Mouse (Mus musculus): ENCODE measurements at regions not wholly inside any gene's neighbourhood (a gene's known extent, or its start where the extent isn't known, plus 50 kb on each side); places are given as distances from the start of the nearest gene placed in this dataset.

DNA sequence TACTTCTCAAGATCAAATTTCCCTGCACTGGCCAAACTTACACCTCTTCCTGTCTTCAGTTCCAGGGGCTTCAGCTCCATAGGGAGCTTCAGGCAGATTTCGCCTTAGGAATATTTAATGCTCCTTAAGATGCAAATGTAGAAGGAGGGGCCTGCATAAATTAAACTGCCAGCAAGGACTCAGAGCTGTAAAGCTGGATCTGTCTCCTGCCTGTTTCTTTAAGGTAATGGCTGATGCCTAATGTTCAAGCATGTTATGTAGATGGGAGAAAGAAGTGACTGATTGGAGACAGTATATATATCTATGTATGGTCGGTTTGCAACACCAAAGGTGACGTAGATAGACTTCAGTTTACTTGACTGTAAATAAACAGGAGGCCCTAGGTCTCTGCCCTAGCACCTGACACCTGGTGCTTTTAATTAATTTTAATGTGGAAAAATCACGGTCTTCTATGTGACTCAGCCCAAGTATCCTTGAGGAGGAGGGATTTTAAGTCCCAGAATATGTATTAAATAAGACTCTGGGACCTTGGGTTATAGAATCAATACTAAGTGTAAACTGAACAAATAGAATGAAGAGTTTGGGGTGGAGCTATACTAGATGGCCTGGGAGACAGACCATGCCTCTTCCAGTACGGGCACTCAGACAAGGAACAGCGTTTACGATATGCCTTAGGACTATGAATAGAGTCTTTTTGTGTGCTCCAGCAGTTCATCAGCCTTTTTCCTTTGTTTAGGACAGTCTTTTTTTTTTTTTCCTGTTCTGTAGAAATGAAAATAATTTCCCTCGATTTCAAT lies 651.7 kb upstream of the Lmcd1 start:
- Histone ChIP-seq H3K36me3 (ENCODE audit: control insufficient read depth, insufficient read depth, low read length) (no peaks in the 10 kb centered on the region), H3K4me3 (ENCODE audit: low read depth, low read length) (no peak overlapping the region), H3K9me3 (ENCODE audit: control insufficient read depth, low read length) (no peaks in the 10 kb centered on the region), H3K4me1 (ENCODE audit: control insufficient read depth, insufficient read depth, low read length) (no peaks in the 10 kb centered on the region), H3K9ac (replicated peaks; ENCODE audit: low read depth, low read length) (no peak overlapping the region), H3K27ac (ENCODE audit: low read depth, low read length) (no peak overlapping the region), H3K27me3 (ENCODE audit: control insufficient read depth, insufficient read depth, low read length) (no peaks in the 10 kb centered on the region), H3K4me2 (ENCODE audit: low read depth, low read length) (no peak overlapping the region)
- 41% methylated on average over 8 of the region's 8 CpGs for WGBS
- ATAC-seq (ENCODE audit: low read depth), result no peak

DNA sequence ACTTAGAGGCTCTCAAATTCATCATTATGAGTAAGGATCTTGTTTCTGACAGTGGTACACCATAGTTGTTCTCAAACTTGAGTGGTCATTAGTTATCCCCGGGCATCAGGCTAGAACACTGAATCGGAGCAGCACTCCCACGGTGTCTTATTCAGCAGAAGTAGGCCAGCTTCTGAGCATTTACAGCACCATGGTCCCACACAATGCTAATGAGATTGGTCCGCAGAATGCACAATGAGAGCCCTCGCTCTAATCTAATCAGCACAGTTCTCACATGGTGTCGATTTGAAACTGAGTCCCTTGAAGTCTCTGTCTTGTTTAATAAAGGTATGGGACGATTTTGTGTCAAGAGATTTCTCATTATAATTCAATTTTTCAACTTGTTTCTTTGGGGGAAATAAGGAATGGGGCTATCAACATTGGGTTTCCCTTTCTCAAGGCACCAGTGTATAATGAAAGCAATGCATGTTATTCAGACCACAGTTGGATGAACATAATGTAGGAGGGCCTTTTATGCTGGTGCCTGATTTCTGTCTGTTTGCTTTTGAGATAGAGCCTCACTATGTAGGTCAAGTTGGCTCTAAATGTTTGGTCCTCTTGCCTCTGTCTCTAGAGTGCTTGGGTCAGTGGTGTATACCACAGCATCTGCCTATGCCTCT lies 650.9 kb upstream of the Lmcd1 start:
- H3K36me3 ChIP-seq (ENCODE audit: control insufficient read depth, insufficient read depth, low read length), result no peaks in the 10 kb centered on the region
- no peak overlapping the region for H3K9ac ChIP-seq (replicated peaks; ENCODE audit: low read depth, low read length)
- H3K9me3 ChIP-seq (ENCODE audit: control insufficient read depth, low read length), result no peaks in the 10 kb centered on the region
- H3K27ac ChIP-seq (ENCODE audit: low read depth, low read length), result no peak overlapping the region
- no peak overlapping the region for H3K4me2 ChIP-seq (ENCODE audit: low read depth, low read length)
- H3K4me1 ChIP-seq (ENCODE audit: control insufficient read depth, insufficient read depth, low read length), result no peaks in the 10 kb centered on the region
- no peak for ATAC-seq (ENCODE audit: low read depth)
- 47% methylated on average over 7 of the region's 7 CpGs for WGBS
- H3K4me3 ChIP-seq (ENCODE audit: low read depth, low read length), result no peak overlapping the region
- H3K27me3 ChIP-seq (ENCODE audit: control insufficient read depth, insufficient read depth, low read length), result no peaks in the 10 kb centered on the region

GRCm38 (mm10) chr6:111623140-111623497 lies 650.4 kb upstream of the Lmcd1 start:
- ATAC-seq (ENCODE audit: low read depth), result no peak
- H3K9ac ChIP-seq (replicated peaks; ENCODE audit: low read depth, low read length), result no peak overlapping the region
- no peaks in the 10 kb centered on the region for H3K9me3 ChIP-seq (ENCODE audit: control insufficient read depth, low read length)
- H3K4me3 ChIP-seq (ENCODE audit: low read depth, low read length), result no peak overlapping the region
- no peaks in the 10 kb centered on the region for H3K36me3 ChIP-seq (ENCODE audit: control insufficient read depth, insufficient read depth, low read length)
- 89% methylated on average over 4 of the region's 4 CpGs for WGBS
- H3K4me1 ChIP-seq (ENCODE audit: control insufficient read depth, insufficient read depth, low read length), result no peaks in the 10 kb centered on the region
- no peak overlapping the region for H3K4me2 ChIP-seq (ENCODE audit: low read depth, low read length)
- H3K27ac ChIP-seq (ENCODE audit: low read depth, low read length), result no peak overlapping the region
- no peaks in the 10 kb centered on the region for H3K27me3 ChIP-seq (ENCODE audit: control insufficient read depth, insufficient read depth, low read length)

DNA sequence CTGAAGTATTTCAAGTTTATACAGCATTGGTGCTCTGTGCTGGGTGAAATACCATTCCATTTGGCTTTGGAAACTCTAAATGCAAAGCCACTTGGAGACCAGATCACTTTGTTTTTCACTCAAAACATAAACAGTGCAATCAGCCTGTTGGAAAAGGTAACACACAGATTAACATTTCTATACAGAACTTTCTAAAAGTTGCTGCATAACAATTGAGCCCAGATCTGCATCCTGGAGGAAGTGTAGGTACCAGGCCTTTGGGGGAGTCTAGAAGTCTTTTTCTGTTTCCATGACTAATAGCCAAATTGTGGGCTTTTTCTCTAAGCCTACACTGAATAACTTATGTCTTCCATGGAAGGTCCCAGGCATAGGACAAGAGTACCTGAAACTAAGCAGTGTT lies 648.1 kb upstream of the Lmcd1 start:
- Histone ChIP-seq H3K4me2 (ENCODE audit: low read depth, low read length) (no peak overlapping the region), H3K27me3 (ENCODE audit: control insufficient read depth, insufficient read depth, low read length) (no peaks in the 10 kb centered on the region), H3K4me3 (ENCODE audit: low read depth, low read length) (no peak overlapping the region), H3K9me3 (ENCODE audit: control insufficient read depth, low read length) (no peaks in the 10 kb centered on the region), H3K9ac (replicated peaks; ENCODE audit: low read depth, low read length) (no peak overlapping the region), H3K4me1 (ENCODE audit: control insufficient read depth, insufficient read depth, low read length) (no peaks in the 10 kb centered on the region), H3K27ac (ENCODE audit: low read depth, low read length) (no peak overlapping the region), H3K36me3 (ENCODE audit: control insufficient read depth, insufficient read depth, low read length) (no peaks in the 10 kb centered on the region)
- ATAC-seq (ENCODE audit: low read depth), result no peak

DNA sequence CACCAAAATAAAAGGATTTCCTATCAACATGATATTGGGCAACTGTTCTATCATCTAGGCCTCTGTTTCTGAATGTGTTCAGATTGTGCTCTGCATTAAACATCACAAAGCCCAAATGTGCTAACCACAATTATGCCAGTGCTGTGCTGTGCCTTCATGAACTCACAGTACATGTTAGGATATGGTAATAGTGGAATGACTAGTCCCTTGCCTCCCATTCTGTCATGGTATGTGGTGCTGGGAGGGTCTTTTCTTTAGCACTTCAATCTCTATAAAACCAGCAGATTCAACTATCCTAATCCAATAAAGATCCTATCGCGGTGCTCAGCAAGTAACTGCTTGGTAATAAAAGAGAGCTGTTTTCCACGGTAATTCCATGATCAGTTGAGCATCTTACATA lies 620.8 kb upstream of the Lmcd1 start:
- H3K4me1 ChIP-seq (ENCODE audit: control insufficient read depth, insufficient read depth, low read length), result no peaks in the 10 kb centered on the region
- WGBS, result 75% methylated on average over 3 of the region's 3 CpGs
- no peaks in the 10 kb centered on the region for H3K9me3 ChIP-seq (ENCODE audit: control insufficient read depth, low read length)
- no peak overlapping the region for H3K4me3 ChIP-seq (ENCODE audit: low read depth, low read length)
- no peak overlapping the region for H3K4me2 ChIP-seq (ENCODE audit: low read depth, low read length)
- peak; percentile 66; the same call in 1 of the 2 replicates for ATAC-seq (ENCODE audit: low read depth)
- H3K27me3 ChIP-seq (ENCODE audit: control insufficient read depth, insufficient read depth, low read length), result no peaks in the 10 kb centered on the region
- H3K9ac ChIP-seq (replicated peaks; ENCODE audit: low read depth, low read length), result no peak overlapping the region
- no peak overlapping the region for H3K27ac ChIP-seq (ENCODE audit: low read depth, low read length)
- no peaks in the 10 kb centered on the region for H3K36me3 ChIP-seq (ENCODE audit: control insufficient read depth, insufficient read depth, low read length)

- Histone ChIP-seq H3K4me1 (ENCODE audit: control insufficient read depth, insufficient read depth, low read length) (no peaks in the 10 kb centered on the region), H3K27me3 (ENCODE audit: control insufficient read depth, insufficient read depth, low read length) (no peaks in the 10 kb centered on the region), H3K4me3 (ENCODE audit: low read depth, low read length) (no peak overlapping the region), H3K9me3 (ENCODE audit: control insufficient read depth, low read length) (no peaks in the 10 kb centered on the region), H3K27ac (ENCODE audit: low read depth, low read length) (no peak overlapping the region), H3K4me2 (ENCODE audit: low read depth, low read length) (no peak overlapping the region), H3K36me3 (ENCODE audit: control insufficient read depth, insufficient read depth, low read length) (no peaks in the 10 kb centered on the region), H3K9ac (replicated peaks; ENCODE audit: low read depth, low read length) (no peak overlapping the region)
- no peak for ATAC-seq (ENCODE audit: low read depth)
- WGBS, result 70% methylated on average over 2 of the region's 2 CpGs
These were observed 613.6 kb upstream of the Lmcd1 start for GRCm38 (mm10) chr6:111659957-111660356.

DNA sequence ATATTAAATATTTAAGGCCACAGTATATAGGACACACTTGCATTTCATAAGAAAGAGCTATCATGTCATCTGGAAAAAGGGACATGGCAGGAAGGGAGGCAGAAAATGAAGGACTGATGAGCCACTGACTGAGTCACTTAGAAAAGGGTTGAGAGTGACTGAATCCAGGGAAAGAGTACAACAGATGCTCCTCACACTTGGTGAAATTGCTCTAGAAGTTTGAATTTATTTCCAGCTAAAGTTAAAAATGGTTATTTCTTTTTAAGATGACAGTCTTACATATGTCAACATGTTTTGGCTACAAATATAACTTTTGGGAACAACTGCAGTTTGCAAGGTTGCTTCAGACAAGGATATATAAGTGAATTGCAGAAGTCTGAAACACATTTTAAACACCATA lies 609.0 kb upstream of the Lmcd1 start:
- no peaks in the 10 kb centered on the region for H3K9me3 ChIP-seq (ENCODE audit: control insufficient read depth, low read length)
- no peaks in the 10 kb centered on the region for H3K27me3 ChIP-seq (ENCODE audit: control insufficient read depth, insufficient read depth, low read length)
- no peak overlapping the region for H3K4me2 ChIP-seq (ENCODE audit: low read depth, low read length)
- no peaks in the 10 kb centered on the region for H3K4me1 ChIP-seq (ENCODE audit: control insufficient read depth, insufficient read depth, low read length)
- no peaks in the 10 kb centered on the region for H3K36me3 ChIP-seq (ENCODE audit: control insufficient read depth, insufficient read depth, low read length)
- H3K4me3 ChIP-seq (ENCODE audit: low read depth, low read length), result no peak overlapping the region
- no peak overlapping the region for H3K27ac ChIP-seq (ENCODE audit: low read depth, low read length)
- ATAC-seq (ENCODE audit: low read depth), result no peak
- H3K9ac ChIP-seq (replicated peaks; ENCODE audit: low read depth, low read length), result no peak overlapping the region

GRCm38 (mm10) chr6:111684911-111685310 lies 588.6 kb upstream of the Lmcd1 start:
- H3K27ac ChIP-seq (ENCODE audit: low read depth, low read length), result no peak overlapping the region
- H3K27me3 ChIP-seq (ENCODE audit: control insufficient read depth, insufficient read depth, low read length), result no peaks in the 10 kb centered on the region
- H3K4me2 ChIP-seq (ENCODE audit: low read depth, low read length), result no peak overlapping the region
- no peak for ATAC-seq (ENCODE audit: low read depth)
- no peaks in the 10 kb centered on the region for H3K4me1 ChIP-seq (ENCODE audit: control insufficient read depth, insufficient read depth, low read length)
- 80% methylated on average over 2 of the region's 2 CpGs for WGBS
- no peak overlapping the region for H3K4me3 ChIP-seq (ENCODE audit: low read depth, low read length)
- H3K9ac ChIP-seq (replicated peaks; ENCODE audit: low read depth, low read length), result no peak overlapping the region
- no peaks in the 10 kb centered on the region for H3K36me3 ChIP-seq (ENCODE audit: control insufficient read depth, insufficient read depth, low read length)
- H3K9me3 ChIP-seq (ENCODE audit: control insufficient read depth, low read length), result no peaks in the 10 kb centered on the region

DNA sequence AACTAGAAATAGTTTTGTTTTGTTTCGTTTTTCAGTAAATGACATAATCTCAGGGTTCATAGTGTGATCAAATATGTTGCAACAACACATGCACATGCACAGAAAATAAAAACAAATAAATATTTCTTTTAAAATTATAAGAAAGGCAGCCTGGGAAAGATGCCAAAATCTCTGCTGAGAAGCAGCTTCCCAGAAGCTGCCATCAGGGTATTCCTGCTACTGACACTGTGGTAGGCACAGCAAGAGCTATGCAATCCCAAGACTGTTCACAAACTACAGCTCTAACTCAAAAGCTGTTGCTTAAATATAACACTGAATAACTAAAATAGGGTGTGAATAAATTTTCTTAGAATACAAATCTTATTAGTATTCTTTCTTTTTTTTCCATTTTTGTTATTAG lies 570.7 kb upstream of the Lmcd1 start:
- no peaks in the 10 kb centered on the region for H3K36me3 ChIP-seq (ENCODE audit: control insufficient read depth, insufficient read depth, low read length)
- no peak for ATAC-seq (ENCODE audit: low read depth)
- no peak overlapping the region for H3K4me2 ChIP-seq (ENCODE audit: low read depth, low read length)
- H3K27me3 ChIP-seq (ENCODE audit: control insufficient read depth, insufficient read depth, low read length), result no peaks in the 10 kb centered on the region
- H3K27ac ChIP-seq (ENCODE audit: low read depth, low read length), result no peak overlapping the region
- WGBS, result 89% methylated on average over 1 of the region's 1 CpGs
- no peaks in the 10 kb centered on the region for H3K4me1 ChIP-seq (ENCODE audit: control insufficient read depth, insufficient read depth, low read length)
- no peak overlapping the region for H3K4me3 ChIP-seq (ENCODE audit: low read depth, low read length)
- H3K9ac ChIP-seq (replicated peaks; ENCODE audit: low read depth, low read length), result no peak overlapping the region
- H3K9me3 ChIP-seq (ENCODE audit: control insufficient read depth, low read length), result no peaks in the 10 kb centered on the region
